Mouse (Mus musculus) brain, embryonic 14.5 days (tissue): ENCODE measurements at regions not wholly inside any gene's neighbourhood (a gene's known extent, or its start where the extent isn't known, plus 50 kb on each side); places are given as distances from the start of the nearest gene placed in this dataset.
"Not testable (repeated sequence)": the region's sequence is repeated elsewhere in the genome, so short reads cannot be mapped to it uniquely, and the experiment has no call there.

Source experiments
- DNase-seq: peaks from one replicate; pipeline ENCODE4 v3.0.0-alpha.2; 2011; ENCODE audit warnings: low read depth
- CTCF ChIP-seq: fragments of 200-500 bp; IDR thresholded peaks from 2 replicates; pipeline ENCODE4 v1.5.1; 2012; ENCODE audit warnings: inconsistent platforms, mild to moderate bottlenecking, moderate library complexity, borderline replicate concordance; ENCODE audit not compliant: insufficient read depth, insufficient read length; ENCODE audit errors: extremely low read depth
- POLR2A ChIP-seq: fragments of 200-500 bp; IDR thresholded peaks from 2 replicates; pipeline ENCODE4 v1.6.1; 2012; ENCODE audit warnings: mild to moderate bottlenecking, inconsistent platforms, borderline replicate concordance; ENCODE audit not compliant: poor library complexity, insufficient read depth, insufficient read length, severe bottlenecking; ENCODE audit errors: extremely low read depth

GRCm38 (mm10) chr6:75089971-75090370 lies 1407.6 kb downstream of the Gm9008 start:
- TF ChIP-seq CTCF (no peak), POLR2A (no peak)

DNA sequence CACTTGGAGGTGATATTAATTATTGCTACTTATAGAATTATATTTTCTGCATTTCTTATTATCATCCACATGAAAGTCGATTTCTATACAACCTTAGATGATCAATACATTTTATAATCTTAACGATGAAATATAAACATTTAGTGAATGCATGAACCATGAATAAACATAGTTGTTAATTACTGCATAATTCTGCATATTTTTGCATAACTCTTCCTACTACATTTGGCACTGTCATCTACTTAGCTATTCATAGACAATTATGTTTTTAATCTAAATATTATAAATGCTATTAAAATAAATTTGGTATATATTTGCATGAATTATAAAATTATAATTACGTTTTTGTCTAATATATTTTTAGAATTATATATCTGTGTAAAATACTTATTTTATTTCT lies 1429.8 kb downstream of the Gm9008 start:
- TF ChIP-seq POLR2A (no peak), CTCF (no peak)
- DNase-seq, result no peak

More at GRCm38 (mm10) chr6:75089971-75090370, 1407.6 kb downstream of the Gm9008 start:
- DNase-seq, result peak; percentile 82

GRCm38 (mm10) chr6:75042336-75043010 lies 1455.1 kb downstream of the Gm9008 start:
- DNase-seq, result peak; percentile 78
- no peak for TF ChIP-seq CTCF
- TF ChIP-seq POLR2A, result no peak

- TF ChIP-seq POLR2A (no peak), CTCF (no peak)
- no peak for DNase-seq
These were observed 1458.1 kb downstream of the Gm9008 start for GRCm38 (mm10) chr6:75039451-75039850.

DNA sequence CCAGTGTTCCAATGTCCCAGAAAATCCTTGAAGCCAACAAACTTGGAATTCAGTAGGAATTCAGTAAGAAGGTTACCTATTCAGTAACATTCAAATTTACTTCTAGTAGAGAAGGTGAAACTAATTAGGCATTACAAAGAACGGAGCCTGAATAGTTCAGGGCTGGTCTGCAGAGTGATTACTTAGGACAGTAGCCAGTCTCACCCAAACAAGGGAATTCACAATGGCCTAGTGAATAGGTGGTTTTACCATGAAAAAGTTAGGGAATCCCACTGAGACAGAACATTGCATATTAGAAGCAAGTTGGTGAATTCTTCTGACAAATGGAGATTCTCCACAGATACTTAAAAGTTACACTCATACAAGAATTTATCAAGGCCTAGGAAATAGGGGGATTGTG lies 1460.4 kb downstream of the Gm9008 start:
- DNase-seq, result not testable (repeated sequence)
